Mouse (Mus musculus) stomach, postnatal 0 days (tissue): ENCODE measurements around the gene Scarb2.

Experiments used
- CTCF ChIP-seq: IDR thresholded peaks from 2 replicates; pipeline ENCODE4 v1.5.1; 2016; ENCODE audit warnings: antibody characterized with exemption, low read depth, mild to moderate bottlenecking, moderate library complexity
- EP300 ChIP-seq: optimal IDR thresholded peaks from 2 replicates; pipeline ENCODE3; 2016; ENCODE audit warnings: antibody characterized with exemption

DNA sequence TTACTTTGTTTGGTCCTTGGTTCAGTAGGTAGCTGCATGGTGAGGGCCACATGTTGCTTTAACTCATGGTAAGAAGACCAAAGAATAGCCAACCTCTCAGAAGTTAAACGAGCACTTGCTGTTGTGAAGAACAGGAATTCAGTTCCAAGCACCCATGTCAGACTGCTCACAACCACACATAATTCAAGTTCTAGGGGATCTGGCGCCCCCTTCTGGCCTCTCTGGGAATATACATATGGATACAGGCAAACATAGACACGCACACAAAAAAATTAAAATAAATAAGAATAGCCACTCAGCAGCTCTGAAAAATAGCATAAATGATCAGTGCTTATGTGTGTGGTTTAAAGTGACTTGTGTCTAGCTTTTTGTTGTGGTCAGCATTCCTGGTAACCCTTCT, 47.3 kb upstream of the Scarb2 start:
- TF ChIP-seq CTCF: peak; percentile 51
- no peak for TF ChIP-seq EP300
